Mouse (Mus musculus) ES-Bruce4 (cell line): ENCODE data around the gene Rsad2. TPM values are rescaled to one million over a fixed set of nuclear protein-coding genes. Genes with fewer than 3 reads are reported as not detected.

Experiments
- H3K27ac ChIP-seq: 2 replicates; pipeline ENCODE4 v1.5.1; 2012; ENCODE audit warnings: low read length, inconsistent platforms; ENCODE audit not compliant: insufficient read depth
- H3K27me3 ChIP-seq: 2 replicates; pipeline ENCODE4 v1.6.1; 2012; ENCODE audit warnings: mild to moderate bottlenecking, low read length, inconsistent platforms; ENCODE audit not compliant: control insufficient read depth, poor library complexity, insufficient read depth, severe bottlenecking
- H3K36me3 ChIP-seq: 2 replicates; pipeline ENCODE4 v1.6.1; 2012; ENCODE audit warnings: inconsistent platforms, mild to moderate bottlenecking, low read length, moderate library complexity; ENCODE audit not compliant: control insufficient read depth, poor library complexity, insufficient read depth, severe bottlenecking
- H3K4me1 ChIP-seq: one replicate; pipeline ENCODE4 v1.8.1; 2011; ENCODE audit warnings: low read length; ENCODE audit not compliant: control insufficient read depth, insufficient read depth
- H3K4me3 ChIP-seq: 2 replicates; pipeline ENCODE4 v1.5.1; 2011; ENCODE audit warnings: low read depth, mild to moderate bottlenecking, low read length
- H3K9ac ChIP-seq: 2 replicates; pipeline ENCODE4 v1.6.1; 2012; ENCODE audit warnings: low read depth, mild to moderate bottlenecking, inconsistent platforms; ENCODE audit not compliant: poor library complexity, severe bottlenecking
- H3K9me3 ChIP-seq: replicated peaks from 2 replicates; pipeline ENCODE4 v1.6.1; 2012; ENCODE audit warnings: mild to moderate bottlenecking, low read length, inconsistent platforms; ENCODE audit not compliant: control insufficient read depth, poor library complexity, insufficient read depth, severe bottlenecking
- CTCF ChIP-seq: IDR thresholded peaks from one replicate; pipeline ENCODE4 v1.8.1; 2011; ENCODE audit warnings: low read depth, low read length
- EP300 ChIP-seq: IDR thresholded peaks from 2 replicates; pipeline ENCODE4 v1.6.1; 2011; ENCODE audit warnings: low read depth, low read length; ENCODE audit not compliant: insufficient read depth
- POLR2A ChIP-seq: IDR thresholded peaks from one replicate; pipeline ENCODE4 v1.8.1; 2011; ENCODE audit warnings: low read length; ENCODE audit not compliant: insufficient read depth
- polyA plus RNA-seq: library from polyadenylated mRNA; stranded (reverse); fragments of >200 nt; gene quantifications from 2 replicates; pipeline ENCODE4 v1.2.4, GENCODE M21; 2011; ENCODE audit warnings: low read depth; ENCODE audit not compliant: missing spikeins, insufficient read depth, insufficient read length

Gene Rsad2
- polyA plus RNA-seq, 1 experiment, result 0.42 TPM

DNA sequence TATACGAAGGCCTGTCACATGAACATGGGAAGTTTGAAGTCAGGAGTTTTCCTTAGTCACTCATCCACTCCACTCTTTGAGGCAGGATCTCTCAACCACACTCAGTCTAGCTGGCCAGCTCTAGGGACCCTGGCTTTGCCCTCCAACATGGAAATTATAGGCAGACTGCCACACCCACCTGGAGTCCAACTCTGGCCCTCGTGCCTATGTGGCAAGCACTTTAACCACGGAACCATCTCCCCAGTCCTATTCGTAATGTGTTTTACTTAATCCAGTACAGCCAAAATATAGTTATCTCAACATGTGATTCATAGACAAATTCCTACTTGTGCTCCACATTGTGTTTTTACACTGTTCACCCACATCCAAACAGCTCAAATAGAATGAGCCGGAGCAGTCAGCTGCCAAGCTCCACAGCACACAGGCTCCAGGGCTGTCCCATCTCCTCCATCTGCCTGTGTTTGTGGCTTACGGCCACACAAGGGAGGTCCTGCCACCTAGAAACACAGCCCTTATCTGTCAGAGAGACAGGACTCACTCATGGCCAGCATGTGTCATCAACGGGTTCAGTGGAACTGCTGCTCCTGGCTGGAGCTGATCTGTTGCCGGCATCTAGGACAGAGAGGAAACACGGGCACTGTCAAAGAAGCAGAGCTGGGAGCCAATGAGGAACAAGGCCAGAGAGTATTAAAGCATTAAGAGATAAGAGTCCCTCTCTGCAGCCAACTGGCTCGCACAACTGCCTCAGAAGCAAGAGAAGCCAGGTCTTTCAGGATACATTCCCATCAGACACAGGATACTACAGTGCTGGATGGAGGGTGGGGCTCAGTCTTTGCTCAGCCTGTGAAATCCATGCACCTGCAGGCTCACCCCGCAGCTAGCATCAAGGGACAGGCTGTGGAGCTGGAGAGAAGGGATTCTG lies 51.2 kb downstream of the Rsad2 start:
- Histone ChIP-seq H3K27me3 (no peaks in the 10 kb centered on the region), H3K4me1 (no peaks in the 10 kb centered on the region), H3K36me3 (no peaks in the 10 kb centered on the region), H3K9ac (no peak overlapping the region), H3K27ac (no peak overlapping the region), H3K4me3 (no peak overlapping the region), H3K9me3 (no peaks in the 10 kb centered on the region)
- TF ChIP-seq POLR2A (no peak), CTCF (no peak)

DNA sequence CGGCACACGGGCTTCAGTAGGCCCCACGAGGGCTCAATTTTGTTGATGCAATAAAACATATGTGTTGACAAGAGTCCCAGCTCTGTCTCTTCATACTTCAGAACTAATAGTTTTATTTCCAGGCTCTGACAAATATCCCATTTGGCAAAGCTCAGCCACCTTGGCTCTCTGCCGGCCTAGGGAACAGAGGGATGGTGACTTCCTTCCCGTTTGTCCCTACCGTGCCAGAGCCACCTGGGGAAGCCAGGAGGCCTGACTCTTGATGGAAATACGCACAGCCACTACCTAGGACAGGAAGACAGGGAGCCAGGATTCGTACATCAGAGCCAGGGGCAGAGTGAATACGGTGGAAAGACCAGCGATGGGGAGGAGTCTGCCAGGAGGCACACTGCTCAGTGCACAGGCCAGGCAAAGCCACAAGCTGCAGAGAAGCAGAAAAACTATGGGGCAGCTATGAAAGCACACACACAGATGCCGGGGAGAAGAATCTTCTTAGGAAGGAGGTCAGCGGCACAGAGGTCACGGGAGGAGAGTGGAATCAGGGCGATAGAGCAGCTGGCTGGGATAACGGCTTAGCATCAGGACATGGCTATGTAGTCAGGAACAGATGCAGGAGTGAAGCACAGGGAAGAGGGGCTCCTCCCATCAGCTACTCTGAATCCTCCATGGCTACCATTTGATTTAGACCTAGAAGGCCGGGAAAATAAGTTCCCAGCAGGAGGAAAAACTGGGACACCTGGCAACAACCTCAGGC lies 52.7 kb downstream of the Rsad2 start:
- no peaks in the 10 kb centered on the region for H3K27me3 ChIP-seq
- H3K9ac ChIP-seq, result no peak overlapping the region
- H3K36me3 ChIP-seq, result no peaks in the 10 kb centered on the region
- no peak overlapping the region for H3K27ac ChIP-seq
- H3K9me3 ChIP-seq, result no peaks in the 10 kb centered on the region
- H3K4me1 ChIP-seq, result no peaks in the 10 kb centered on the region
- TF ChIP-seq EP300 (no peak), POLR2A (no peak), CTCF (no peak)
- no peak overlapping the region for H3K4me3 ChIP-seq

DNA sequence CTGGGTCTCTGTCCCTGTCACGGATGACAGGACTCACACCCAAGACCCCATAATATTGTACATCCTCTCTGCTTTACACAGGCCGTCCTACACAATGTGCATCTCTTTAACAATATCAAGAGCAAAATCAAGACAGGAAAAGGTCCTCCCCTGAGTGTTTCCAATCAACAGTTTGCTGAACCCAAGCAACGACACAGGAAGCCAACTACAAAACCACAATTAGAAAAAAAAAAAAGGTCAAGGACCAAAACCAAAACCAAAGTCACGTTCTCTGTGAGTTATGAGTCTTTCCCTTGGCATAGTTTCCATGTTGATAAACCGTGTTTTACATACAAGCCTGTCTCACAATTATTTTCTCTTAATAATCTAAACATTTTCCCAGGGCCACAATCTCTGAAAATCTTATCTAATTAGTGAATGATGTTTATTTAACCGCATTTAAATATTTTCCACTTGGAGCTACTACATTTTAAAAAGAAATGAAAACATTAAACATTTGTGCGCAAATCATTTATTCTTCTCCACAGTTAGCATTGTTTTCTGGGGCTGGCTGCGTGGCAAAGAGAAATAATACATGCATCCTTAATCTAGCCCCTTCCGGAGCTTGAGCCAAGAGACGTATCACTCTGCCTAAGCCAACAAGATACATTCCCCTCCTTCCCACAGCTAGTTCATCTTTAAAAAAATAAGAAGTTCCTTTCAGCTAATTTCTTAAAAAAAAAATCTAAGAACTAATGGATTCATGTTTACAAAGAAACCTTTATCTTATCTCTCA lies 54.4 kb downstream of the Rsad2 start:
- H3K4me1 ChIP-seq, result no peaks in the 10 kb centered on the region
- no peak overlapping the region for H3K27ac ChIP-seq
- H3K4me3 ChIP-seq, result no peak overlapping the region
- H3K36me3 ChIP-seq, result no peaks in the 10 kb centered on the region
- H3K9ac ChIP-seq, result no peak overlapping the region
- no peaks in the 10 kb centered on the region for H3K27me3 ChIP-seq
- TF ChIP-seq POLR2A, result no peak
- TF ChIP-seq CTCF, result no peak
- no peak for TF ChIP-seq EP300
- no peaks in the 10 kb centered on the region for H3K9me3 ChIP-seq

DNA sequence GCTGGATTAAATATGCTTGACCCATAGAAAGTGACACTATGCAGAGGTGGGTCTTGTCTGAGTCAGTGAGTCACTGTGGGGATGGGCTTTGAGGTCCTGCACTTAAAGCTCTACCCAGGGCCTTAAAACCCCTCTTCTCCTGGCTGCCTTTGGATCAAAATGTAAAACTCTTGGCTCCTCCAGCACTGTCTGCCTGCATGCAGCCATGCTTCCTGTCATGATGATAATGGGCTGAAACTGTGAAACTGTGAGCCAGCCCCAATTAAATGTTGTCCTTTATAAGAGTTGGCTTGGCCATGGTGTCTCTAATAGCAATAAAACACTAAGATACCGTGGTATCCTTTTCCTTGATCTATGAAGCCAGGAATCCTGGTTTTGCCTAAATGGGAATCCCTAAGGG lies 55.0 kb downstream of the Rsad2 start:
- TF ChIP-seq EP300 (no peak), POLR2A (no peak), CTCF (no peak)

DNA sequence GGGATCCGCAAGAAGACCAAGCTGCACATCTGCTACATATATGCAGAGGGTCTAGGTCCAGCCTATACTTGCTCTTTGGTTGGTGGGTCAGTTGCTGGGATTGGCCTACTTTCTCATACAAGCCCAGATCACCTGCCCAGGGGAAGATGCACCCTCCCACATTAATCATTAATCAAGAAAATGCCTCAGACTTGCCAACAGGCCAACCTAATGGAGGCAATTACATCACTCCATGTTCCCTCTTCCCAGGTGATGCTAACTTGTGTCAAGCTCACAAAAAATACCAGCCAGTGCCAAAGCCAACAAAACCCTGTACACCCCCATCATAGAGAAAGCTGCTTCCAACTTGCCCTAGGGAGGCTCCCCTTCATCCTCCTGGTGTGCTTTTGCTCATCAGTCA lies 55.5 kb downstream of the Rsad2 start:
- H3K4me3 ChIP-seq, result no peak overlapping the region
- no peak for TF ChIP-seq POLR2A
- TF ChIP-seq CTCF, result no peak
- no peak for TF ChIP-seq EP300
- no peaks in the 10 kb centered on the region for H3K4me1 ChIP-seq
- no peak overlapping the region for H3K27ac ChIP-seq
- H3K36me3 ChIP-seq, result no peaks in the 10 kb centered on the region
- H3K9me3 ChIP-seq, result no peaks in the 10 kb centered on the region
- H3K9ac ChIP-seq, result no peak overlapping the region
- no peaks in the 10 kb centered on the region for H3K27me3 ChIP-seq

More for the DNA sequence above, 55.0 kb downstream of the Rsad2 start:
- no peaks in the 10 kb centered on the region for H3K9me3 ChIP-seq
- no peaks in the 10 kb centered on the region for H3K36me3 ChIP-seq
- H3K4me1 ChIP-seq, result no peaks in the 10 kb centered on the region
- H3K27me3 ChIP-seq, result no peaks in the 10 kb centered on the region
- no peak overlapping the region for H3K9ac ChIP-seq
- H3K4me3 ChIP-seq, result no peak overlapping the region
- no peak overlapping the region for H3K27ac ChIP-seq
